Mouse (Mus musculus) megakaryocyte, embryonic 14.5 days (primary cell): Measurements from ENCODE around the gene M6pr.

Experiments
- FLI1 ChIP-seq: IDR thresholded peaks from 2 replicates; pipeline ENCODE4 v1.6.1; 2012; ENCODE audit warnings: low read length, inconsistent platforms, mixed read lengths
- GATA1 ChIP-seq: IDR thresholded peaks from 3 replicates; pipeline ENCODE4 v1.6.1; 2012; ENCODE audit warnings: mixed read lengths, low read length, inconsistent platforms, borderline replicate concordance

- TF ChIP-seq GATA1 (no peak), FLI1 (no peak)
Observed at GRCm38 (mm10) chr6:122339047-122339647, 30.6 kb downstream of the M6pr start.
